Mouse (Mus musculus): ENCODE results near the gene Lclat1.
"Not testable (repeated sequence)": the region's sequence is repeated elsewhere in the genome, so short reads cannot be mapped to it uniquely, and the experiment has no call there.

Lclat1 gene

DNA sequence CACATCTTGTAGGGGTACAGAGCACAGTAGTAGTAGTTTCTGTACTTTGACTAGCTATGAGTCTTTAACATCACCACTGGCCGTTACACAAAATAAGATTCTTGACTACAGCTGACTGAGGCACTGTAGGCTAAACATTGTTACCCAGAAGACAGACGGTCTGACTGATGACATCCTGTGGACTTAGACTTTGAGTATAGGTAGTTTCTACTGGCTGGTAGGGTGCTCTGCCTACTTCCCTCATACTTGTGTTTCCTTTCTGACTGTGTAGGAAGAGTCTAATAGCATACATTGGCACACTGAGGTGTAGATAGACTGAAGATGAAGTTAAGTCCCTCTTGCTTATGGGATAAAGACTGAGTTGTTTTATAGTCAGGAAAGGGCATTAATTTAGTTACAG, 37.6 kb downstream of the Lclat1 start:
- DNase-seq = no peak

DNA sequence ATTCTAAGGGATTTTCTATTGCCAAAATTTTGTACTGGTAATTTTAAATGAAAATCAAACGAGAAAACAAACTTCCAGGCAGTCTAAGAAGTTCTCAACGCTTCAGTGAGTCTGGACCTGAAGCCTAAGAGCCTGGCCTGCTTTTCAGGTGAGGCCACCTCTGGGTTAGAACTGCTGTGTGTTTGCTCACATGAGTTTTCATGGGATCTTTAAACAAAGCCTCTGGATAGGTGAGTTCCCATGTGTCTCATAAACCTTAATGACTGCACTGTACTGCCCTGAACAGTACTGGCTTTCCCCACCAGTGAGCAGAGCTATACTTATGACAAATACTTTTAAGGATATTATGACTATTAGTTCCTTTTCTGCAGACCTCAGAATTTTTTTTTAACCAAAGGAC, 40.8 kb downstream of the Lclat1 start:
- DNase-seq = no peak

DNA sequence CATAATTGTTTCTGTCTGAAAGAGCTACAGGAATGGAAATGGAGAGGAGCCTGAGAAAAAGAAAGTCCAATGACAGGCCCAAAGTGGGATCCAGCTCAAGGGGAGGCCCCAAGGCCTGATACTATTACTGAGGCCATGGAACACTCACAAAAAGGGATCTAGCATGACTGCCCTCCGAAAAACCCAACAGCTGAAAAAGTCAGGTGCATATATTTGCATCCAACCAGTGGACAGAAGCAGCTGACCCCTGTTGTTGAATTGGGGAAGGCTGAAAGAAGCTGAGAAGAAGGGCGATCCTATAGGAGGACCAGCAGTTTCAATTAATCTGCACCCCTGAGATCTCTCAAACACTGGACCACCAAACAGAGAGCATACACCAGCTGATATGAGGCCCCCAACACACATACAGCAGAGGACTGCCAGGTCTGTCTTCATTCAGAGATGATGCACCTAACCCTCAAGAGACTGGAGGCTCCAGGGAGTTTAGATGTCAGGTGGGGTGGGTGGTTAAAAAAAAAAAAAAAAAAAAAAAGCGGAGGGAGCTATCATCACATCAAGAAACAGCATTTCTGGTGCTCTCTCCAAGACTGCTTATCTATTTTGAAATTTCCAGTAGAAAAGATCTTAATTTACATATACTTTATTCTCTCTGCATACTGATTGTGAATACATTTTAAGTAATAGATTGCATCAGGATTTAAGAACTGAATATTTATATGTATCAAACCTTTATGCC, 45.2 kb downstream of the Lclat1 start:
- DNase-seq = not testable (repeated sequence)

DNA sequence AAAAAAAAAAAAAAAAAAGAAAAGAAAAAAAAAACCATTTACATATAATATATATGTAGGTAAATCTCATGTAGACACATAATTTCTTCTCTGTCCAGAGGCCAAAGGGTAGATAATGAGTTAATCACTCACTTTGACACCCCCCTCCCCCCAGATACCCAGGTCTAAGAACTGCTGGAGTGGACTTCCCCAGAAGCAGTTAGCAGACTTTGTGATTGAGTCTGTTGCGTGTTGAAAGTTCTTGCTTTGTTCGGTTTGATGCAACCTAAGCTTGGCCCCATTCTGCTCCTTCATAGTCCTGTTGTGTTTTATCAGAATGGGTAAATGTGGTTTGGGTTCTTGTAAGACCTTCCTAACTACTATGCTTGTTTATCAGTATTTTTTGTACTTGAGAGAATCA, 45.9 kb downstream of the Lclat1 start:
- no peak for DNase-seq

DNA sequence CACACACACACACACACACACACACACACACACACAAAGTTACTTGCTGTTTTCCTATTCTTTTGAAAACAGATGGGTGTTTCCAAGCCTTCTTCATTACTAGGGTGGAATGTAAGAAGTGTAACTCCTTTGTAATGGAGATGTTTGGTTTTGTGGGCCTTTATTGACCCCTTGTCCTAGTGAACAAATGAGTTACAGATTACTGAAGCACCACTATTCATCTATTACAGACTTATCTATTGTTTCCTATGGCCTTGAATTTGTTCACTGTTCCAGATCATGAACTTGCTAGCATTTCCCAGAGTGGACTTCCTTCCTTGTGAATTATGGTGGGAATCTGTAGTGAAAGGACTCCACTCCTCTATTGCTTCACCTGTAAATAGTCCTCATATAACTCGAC, 48.8 kb downstream of the Lclat1 start:
- no peak for DNase-seq

DNA sequence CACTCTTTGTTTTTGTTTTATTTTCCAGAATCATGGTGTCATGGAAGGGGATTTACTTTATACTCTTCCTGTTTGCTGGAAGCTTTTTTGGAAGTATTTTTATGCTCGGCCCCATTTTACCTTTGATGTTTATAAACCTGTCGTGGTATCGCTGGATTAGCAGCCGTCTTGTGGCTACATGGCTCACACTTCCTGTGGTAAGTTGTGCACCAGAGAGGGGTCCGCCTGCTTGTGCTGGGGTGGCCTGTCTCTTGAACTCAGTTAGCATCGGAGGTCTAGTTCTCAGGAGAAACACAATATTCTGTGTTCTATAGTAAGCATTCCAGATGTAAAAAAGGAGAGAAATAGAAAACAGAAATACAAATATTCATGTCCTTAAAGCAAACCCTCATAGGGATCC, 54.0 kb downstream of the Lclat1 start:
- no peak for DNase-seq

DNA sequence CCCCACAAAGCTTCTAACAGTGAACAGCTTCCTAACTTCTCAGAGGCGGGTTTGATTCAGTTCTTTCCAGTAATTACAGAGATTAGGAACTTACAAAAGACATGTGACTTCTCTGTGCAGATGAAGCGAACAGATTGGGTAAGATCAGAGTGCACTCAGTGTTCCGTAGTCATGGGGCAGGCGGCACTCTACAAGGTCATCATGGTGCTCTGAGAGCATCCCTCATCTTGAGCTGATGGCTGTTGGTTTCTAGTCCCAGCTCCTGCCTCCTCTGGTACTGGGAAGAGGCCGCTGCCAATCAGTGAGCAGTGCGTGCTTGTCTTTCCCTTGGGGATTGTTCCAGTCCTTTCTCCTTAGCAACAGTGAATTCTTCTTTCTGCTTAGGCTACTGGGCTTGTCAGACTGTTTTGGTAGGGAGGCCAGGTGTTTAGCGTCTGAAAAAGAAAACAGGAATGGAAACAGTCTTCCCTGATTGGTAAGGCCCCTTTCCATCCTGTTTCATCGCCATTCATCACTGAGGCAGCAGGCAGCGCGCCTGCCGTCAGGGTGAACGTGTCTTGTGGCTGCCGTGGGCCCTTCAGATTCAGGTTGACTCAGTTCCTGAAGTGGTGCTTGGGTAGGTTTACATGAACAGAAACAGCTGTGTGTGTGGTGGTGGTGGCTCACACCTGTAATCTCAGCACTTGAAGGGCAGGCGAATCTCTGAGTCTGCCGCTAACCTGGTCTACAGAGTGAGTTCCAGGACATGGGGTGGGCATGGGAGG, 54.8 kb downstream of the Lclat1 start:
- no peak for DNase-seq

DNA sequence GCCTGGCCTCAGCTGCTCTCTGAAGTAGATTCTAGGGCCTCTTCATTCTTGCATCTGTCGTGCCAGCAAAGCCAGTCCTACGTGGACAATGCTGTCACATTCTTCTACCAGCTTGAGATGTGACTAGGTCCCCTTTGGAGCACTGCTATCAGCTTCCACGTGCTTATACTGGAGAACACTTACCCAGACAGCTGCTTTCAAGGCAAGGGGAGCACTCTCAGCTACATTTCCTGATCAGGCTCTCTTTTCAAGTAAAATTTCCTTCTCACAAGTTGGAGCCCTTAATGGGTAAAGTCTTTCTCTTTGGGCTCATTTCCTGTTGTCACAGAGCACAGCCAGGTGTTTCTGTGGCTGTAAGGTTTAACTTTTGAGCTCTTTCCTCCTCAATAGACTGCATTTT, 55.8 kb downstream of the Lclat1 start:
- no peak for DNase-seq

DNA sequence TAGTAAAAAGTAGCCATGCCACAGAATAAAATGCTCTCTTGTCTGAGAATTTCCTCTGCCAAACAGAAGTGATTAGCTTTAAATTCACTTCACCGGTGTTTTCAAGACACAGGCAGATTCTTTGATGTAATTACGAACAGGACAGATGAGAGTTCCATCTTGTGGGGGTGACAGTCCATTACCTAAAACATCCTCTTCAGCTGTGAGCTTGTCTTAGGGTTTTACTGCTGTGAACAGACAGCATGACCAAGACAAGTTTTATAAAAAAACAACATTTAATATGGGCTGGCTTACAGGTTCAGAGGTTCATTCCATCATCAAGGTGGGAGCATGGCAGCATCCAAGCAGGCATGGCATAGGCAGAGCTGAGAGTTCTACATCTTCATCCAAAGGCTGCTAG, 56.3 kb downstream of the Lclat1 start:
- no peak for DNase-seq

DNA sequence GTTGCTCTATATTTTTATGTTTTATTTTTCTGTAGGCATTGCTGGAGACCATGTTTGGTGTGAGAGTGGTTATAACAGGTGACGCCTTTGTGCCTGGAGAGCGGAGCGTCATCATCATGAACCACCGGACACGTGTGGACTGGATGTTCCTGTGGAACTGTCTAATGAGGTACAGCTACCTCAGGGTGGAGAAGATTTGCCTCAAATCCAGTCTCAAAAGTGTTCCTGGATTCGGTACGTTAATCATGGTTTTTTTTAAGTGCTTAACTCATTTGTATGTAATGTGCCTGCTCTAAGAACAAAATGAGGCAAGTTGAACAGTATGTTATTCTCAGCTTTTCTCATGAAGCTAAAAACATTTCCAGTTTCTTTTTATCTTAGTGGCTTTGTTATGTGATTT, 61.7 kb downstream of the Lclat1 start:
- DNase-seq = no peak

DNA sequence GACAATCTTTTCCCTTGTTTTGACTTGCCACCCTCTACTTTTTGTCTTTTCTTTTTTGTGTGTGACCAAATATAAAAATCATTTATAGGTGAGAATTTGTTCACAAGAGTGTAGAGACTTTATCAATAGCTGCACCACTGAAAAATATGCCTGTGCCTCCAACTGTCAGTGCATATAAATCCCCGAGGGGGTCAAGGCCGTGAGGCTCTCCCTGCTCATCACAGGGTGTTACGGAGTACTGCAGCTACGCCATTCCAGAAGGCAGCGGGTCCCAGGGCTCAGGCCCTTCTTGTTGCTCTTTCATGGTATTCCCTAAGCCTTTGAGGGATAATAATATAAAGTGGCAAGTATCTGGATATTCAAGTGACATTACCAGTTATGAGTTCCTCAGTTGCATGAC, 62.4 kb downstream of the Lclat1 start:
- no peak for DNase-seq

DNA sequence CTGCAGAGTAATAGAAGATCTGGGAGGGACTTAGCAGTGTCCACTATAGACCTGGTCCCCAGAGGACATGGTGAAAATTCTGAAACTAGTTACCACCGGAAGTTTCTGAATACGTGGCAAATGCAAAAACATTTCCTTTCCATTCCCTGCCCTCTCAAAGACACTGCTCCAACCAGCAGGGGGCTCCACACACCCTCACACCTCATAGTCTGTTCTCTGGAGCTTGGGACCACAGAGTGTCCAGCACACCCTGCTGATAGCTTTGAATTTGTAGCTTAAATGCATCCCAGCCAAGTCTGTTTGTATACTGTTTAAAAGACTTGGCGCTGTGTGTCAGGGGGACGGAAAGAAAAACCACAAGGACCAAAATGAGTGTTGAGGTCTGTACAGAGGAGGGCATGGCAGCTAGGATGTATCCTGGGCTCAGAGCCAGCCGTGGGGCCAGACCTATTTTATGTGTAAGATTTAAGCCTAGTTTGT, 66.3 kb downstream of the Lclat1 start:
- DNase-seq = no peak

DNA sequence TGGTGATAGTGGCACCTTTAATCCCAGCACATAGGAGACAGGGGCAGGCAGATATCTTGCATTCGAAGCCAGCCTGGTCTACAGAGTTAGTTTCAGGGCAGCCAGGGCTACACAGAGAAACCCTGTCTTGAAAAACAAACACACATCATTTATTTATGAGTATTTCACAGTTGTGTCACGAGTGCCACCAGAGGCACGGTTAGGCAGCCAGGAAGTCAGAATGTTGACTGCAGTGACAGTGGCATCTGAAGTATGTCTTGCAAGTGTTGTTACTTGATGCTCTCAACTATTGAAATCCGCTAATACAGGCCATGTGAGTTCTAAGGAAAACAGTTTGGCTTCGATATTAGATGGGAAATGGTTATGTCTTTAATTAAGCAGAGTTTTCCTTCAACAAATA, 67.9 kb downstream of the Lclat1 start:
- no peak for DNase-seq

DNA sequence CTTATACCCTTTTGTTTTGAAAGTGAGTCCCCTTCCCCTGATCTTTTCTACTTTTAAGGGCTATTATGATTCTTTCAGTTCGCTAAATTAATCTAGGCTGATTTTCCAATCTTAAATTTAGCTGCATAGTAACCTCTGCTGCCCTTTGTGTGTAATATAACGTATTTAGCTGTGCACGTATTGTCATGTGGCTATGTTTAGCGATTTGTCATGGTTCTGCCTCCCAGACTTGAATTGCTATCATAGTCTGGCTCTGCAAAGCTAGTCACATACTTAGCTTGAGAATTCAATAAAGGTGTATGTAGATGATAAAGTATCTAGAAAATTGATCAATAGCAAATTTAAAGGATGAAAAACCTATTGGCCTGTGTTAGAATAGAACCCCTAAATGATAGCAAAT, 69.3 kb downstream of the Lclat1 start:
- no peak for DNase-seq

DNA sequence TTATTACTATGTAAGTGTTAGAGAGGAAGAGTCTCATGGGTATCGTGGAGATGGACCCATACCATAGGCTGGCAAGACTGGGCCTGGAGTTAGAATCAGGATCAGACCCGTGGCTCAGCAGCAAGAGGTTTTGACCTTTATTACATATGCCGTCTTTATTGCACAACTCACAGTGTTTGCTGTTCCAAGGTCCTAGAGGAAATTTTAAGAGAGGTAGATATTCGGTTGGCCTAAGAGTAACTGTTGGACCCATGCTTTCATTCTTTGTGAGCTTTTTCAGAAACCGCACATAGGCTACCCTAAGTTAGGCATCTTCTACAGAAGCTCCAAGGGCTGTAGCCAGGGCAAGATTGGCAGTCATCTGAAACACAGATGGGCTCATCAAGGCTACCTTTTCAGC, 79.1 kb downstream of the Lclat1 start:
- no peak for DNase-seq

DNA sequence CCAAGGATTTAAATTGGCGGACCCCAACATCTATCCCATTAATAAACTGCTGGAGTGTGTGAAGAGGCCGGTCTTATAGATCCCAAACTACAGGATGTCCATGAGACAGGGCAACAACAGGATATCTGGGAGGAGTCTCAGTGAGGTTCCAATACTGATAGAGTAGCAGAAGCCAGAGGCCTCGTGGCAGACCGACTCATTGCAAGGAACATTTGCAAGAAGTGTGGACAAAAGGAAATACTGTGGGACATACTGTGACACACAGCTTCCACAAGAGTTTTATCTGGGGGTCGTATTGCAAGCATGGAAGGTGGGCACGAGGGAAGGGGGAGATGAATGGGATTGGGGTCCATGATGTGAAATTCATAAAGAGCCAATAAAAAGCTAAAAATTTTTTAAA, 86.4 kb downstream of the Lclat1 start:
- DNase-seq = no peak

DNA sequence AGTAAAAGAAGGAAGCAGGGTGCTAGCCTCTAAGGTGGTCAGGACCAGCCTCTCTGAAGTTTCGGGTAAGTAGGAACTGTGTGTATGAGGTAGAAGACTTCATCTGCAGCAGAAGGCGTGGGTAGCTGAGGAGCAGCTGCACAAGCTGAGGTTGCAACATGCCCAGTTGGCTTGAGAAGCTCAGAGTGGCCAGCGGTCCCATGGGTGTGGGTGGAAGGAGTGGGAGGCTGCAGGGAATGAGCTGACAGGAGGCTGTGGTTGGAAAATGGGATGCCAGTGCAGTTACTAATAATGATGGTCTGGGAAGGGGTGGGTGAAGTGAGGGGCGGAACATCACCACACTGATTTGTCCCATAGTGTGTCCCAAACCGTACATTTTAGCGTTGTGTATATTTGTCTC, 86.8 kb downstream of the Lclat1 start:
- no peak for DNase-seq

DNA sequence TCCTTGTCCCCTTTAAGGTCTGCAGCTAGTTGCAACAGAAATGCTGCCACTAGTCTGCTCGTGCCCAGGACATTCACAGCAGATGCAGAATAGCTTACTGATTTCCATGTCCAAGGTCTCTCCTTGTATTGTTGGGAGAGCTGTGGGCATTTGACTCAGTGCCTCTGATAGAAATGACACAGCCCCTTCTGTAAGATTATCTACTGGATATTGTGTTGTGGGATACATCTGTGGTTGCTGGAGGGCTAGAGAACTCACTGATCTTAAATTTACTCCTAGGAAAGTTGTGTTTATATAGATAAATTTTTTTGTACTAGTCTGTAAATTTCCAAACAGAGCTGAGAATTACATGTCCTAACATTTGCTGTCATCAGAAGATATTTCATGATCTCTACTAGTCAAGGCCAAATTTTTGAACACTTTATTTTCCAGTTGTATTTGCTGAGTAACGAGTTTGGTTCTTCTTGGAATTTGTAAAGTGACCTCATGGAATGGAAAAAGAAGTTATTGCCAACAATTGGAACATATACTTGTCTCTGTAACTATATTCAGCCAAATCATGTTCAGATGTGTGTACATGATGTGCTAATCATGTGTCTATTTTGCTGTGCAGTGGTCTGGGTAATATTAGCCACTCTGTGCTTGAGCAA, 87.4 kb downstream of the Lclat1 start:
- DNase-seq = no peak

DNA sequence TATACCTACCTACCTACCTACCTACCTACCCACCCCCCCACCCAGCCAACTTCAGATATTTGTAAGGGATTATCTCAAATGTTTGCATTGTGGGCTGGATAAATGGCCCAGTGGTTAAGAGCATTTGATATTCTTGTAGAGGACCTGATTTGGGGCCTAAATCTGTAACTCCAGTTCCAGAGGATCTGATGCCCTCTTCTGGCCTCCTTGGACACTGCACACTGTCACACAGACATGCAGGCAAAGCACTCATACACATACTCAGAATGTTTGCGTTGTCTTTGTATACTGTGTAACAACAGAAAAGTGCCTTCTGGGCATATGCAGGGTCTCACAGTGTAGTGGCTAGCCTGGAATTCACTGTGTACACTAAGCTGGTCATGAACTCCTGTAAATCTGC, 88.4 kb downstream of the Lclat1 start:
- no peak for DNase-seq

DNA sequence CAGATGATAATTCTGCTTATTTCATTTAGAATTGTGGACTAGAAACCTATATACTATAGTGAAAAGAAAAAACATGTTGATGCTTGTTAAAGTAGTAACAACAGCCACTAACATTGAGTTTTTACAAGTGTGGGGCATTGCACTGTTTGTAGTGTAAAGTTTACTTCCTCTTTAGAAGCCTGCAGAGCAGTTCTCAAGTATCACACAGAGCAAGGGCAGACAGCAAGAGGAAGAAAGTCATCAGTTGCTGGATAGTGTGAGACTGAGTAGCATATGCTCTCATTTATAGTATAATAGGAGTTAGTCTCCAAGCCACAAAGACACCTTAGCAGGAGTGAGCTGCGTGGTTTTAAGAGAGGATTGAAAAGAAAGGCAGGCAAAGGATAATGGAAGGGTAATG, 89.9 kb downstream of the Lclat1 start:
- DNase-seq = no peak

DNA sequence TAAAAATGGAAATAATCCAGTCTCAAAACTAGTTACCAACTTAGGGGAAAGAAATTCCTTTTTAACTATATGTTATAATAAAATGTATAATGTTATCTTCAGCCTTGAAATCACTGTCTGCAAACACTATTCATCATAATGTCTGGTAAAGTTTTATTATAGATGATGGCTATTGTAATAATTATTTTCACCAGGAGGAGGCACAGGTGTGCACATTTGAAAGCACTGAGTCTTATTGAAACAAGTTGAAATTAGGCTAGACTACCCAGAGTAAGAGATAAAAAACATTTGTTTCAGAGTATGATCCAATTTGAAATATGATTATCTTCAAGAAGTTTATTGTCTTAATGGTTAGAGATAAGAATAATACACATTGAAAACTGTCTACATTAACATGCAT, 91.6 kb downstream of the Lclat1 start:
- DNase-seq = no peak

DNA sequence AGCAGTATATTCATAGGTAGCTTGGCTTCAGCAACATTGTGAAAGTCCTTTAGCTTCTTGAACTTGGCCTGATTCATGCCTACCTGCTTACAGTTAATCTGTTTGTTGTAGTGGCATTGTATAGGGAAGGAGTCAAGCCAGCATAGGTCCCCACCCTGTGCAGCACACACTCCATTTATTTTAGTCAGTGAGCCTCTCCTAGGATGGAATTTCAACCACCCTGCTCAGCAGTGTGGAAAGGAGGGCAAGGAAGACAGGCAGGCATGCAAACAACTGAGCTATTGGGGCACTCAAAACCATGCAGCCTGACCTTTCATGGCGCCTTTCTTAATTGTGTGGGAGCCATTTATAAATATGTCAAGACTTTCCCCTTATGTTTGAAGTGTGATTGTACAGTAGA, 92.6 kb downstream of the Lclat1 start:
- DNase-seq = no peak

DNA sequence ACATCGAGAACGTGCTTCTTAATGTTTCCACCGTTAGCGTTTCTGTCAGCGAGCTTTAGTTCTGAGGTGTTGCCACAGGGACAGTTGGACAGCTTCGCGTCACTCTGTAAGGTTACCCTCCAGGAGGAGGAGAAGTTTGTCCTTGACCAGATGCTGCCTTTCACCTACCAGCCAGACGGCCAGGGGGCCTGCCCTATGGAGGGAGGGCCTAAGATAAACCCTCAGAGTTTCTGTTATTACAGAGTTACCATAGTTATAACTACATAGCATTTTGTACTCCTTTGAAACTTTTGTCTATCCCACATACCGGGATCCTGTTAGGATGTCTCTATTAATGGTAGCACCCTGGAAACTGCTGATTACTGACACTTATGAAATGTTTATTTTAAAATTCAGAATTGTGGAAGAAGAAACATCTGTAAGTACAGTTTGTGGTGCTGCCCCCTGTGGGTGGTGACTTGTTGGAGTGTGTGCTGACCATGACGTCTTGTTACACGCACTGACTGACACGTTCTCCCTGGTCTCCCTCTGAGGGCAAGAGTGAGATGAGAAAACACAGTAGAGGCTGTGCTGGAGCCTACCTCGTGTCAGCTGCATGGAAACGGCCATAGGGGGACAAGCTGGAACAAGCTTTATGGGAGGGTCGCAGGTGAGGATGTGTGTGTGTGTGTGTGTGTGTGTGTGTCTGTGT, 96.0 kb downstream of the Lclat1 start:
- no peak for DNase-seq
